11 mouse cellular contexts compared by ENCODE assay signal in the genomic region with DNA sequence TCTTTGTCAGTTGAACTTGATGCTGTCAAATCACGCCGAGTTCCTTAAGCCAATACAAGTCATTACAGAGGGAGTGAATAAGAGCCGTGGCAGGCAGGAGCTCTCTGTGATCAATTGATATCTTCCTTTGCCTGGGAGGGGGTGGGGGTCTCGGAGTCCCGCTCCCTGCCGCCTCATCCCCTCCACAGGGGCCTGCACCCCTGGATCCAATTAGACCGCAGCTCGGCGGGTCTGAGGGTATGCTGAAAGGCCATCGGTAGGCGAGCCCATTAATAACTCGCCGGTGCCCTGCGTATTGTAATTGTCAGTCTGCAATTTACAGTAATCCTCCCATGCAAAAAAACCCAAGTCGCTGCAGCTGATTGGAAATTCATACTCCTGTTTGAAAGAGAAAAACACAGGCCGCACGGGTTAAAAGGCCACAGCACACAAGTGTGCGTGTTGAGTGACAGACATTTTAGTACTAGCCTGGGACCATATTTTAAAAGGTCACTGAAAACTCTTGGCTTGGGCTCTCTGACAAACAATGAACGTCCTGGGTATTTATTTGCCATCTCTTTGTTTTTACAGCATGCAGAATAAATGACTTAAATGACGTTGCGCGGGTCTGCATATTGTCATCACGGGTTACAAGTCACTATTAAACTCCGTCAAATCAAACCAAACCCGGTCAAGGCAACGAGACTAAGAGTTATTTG.
DNase-seq lines count a peak whose midpoint lies in the region; ATAC-seq and TF ChIP-seq lines count a peak whose summit lies in the region.
"Had no signal": no experiment of that assay in that cellular context is flagged by ENCODE, and none has a peak within 500 bp of the region (broad histone marks: within the 10 kb centered on the region; RNA-seq: fewer than 3 reads in every experiment).

No protein-coding gene starts in this region.

- H3K27me3 ChIP-seq in intestine, embryonic 14.5 days (replicated peaks; ENCODE audit: control insufficient read depth, insufficient read depth, low read length), result no peaks in the 10 kb centered on the region
- H3K27me3 ChIP-seq in intestine, embryonic 15.5 days (replicated peaks), result no peaks in the 10 kb centered on the region
- no peaks in the 10 kb centered on the region; the same call in 1 of the 2 replicates for H3K27me3 ChIP-seq in forebrain, postnatal 0 days (ENCODE audit: insufficient read depth, low read length)
- H3K27me3 ChIP-seq in limb, embryonic 12.5 days, result peaks cover 12% of the 10 kb centered on the region
- H3K27me3 ChIP-seq in neural tube, embryonic 14.5 days (ENCODE audit: control insufficient read depth, insufficient read depth, low read length), result no peaks in the 10 kb centered on the region
- no peaks in the 10 kb centered on the region for H3K27me3 ChIP-seq in kidney, embryonic 14.5 days (ENCODE audit: control insufficient read depth, insufficient read depth, low read length)
- H3K27me3 ChIP-seq: lung, embryonic 15.5 days had no signal

- H3K9ac ChIP-seq in intestine, embryonic 14.5 days (ENCODE audit: low read length), result no peak overlapping the region
- no peak overlapping the region for H3K9ac ChIP-seq in intestine, embryonic 15.5 days
- no peak overlapping the region for H3K9ac ChIP-seq in forebrain, postnatal 0 days
- H3K9ac ChIP-seq in limb, embryonic 12.5 days (replicated peaks), result no peak overlapping the region
- no peak overlapping the region for H3K9ac ChIP-seq in neural tube, embryonic 14.5 days (replicated peaks; ENCODE audit: low read depth, low read length)
- no peak overlapping the region for H3K9ac ChIP-seq in kidney, embryonic 14.5 days (ENCODE audit: low read depth, low read length)
- H3K9ac ChIP-seq: lung, embryonic 15.5 days had no signal

- no peak for ATAC-seq in intestine, embryonic 14.5 days (replicated peaks; ENCODE audit: low FRiP score, low TSS enrichment, low read depth)
- ATAC-seq in intestine, embryonic 15.5 days, result no peak
- ATAC-seq in forebrain, postnatal 0 days, result no peak
- ATAC-seq in limb, embryonic 12.5 days (ENCODE audit: insufficient number of reproducible peaks, insufficient read depth, low FRiP score, low TSS enrichment, low read depth), result 0 out of 2 replicates have a peak, but pooled peaks have one; percentile 13
- ATAC-seq in neural tube, embryonic 14.5 days (ENCODE audit: low read depth), result no peak
- no peak for ATAC-seq in kidney, embryonic 14.5 days (ENCODE audit: low FRiP score, low TSS enrichment)

- H3K4me3 ChIP-seq in intestine, embryonic 14.5 days (ENCODE audit: low read depth, low read length), result no peak overlapping the region
- H3K4me3 ChIP-seq in intestine, embryonic 15.5 days (replicated peaks), result no peak overlapping the region
- H3K4me3 ChIP-seq in forebrain, postnatal 0 days (ENCODE audit: low read depth, low read length), result no peak overlapping the region
- no peak overlapping the region for H3K4me3 ChIP-seq in limb, embryonic 12.5 days (replicated peaks)
- no peak overlapping the region for H3K4me3 ChIP-seq in neural tube, embryonic 14.5 days (ENCODE audit: low read depth, low read length)
- H3K4me3 ChIP-seq in kidney, embryonic 14.5 days (ENCODE audit: low read length), result no peak overlapping the region
- H3K4me3 ChIP-seq: lung, embryonic 15.5 days had no signal

- no peak overlapping the region; the same call in 1 of the 2 replicates for H3K27ac ChIP-seq in intestine, embryonic 14.5 days (ENCODE audit: low read depth)
- no peak overlapping the region for H3K27ac ChIP-seq in intestine, embryonic 15.5 days
- H3K27ac ChIP-seq in forebrain, postnatal 0 days (ENCODE audit: low read depth, low read length), result no peak overlapping the region
- H3K27ac ChIP-seq in limb, embryonic 12.5 days, result peak overlapping the region; percentile 50; the same call in 1 of the 2 replicates
- no peak overlapping the region for H3K27ac ChIP-seq in neural tube, embryonic 14.5 days (ENCODE audit: low read depth, low read length)
- no peak overlapping the region for H3K27ac ChIP-seq in kidney, embryonic 14.5 days (ENCODE audit: low read depth, low read length)
- H3K27ac ChIP-seq: lung, embryonic 15.5 days had no signal

- no peaks in the 10 kb centered on the region for H3K36me3 ChIP-seq in intestine, embryonic 14.5 days (ENCODE audit: control insufficient read depth, insufficient read depth, low read length)
- H3K36me3 ChIP-seq in intestine, embryonic 15.5 days, result no peaks in the 10 kb centered on the region
- no peaks in the 10 kb centered on the region for H3K36me3 ChIP-seq in forebrain, postnatal 0 days (ENCODE audit: insufficient read depth)
- H3K36me3 ChIP-seq in limb, embryonic 12.5 days, result no peaks in the 10 kb centered on the region
- no peaks in the 10 kb centered on the region for H3K36me3 ChIP-seq in neural tube, embryonic 14.5 days (ENCODE audit: control insufficient read depth, insufficient read depth, low read length)
- no peaks in the 10 kb centered on the region for H3K36me3 ChIP-seq in kidney, embryonic 14.5 days (ENCODE audit: control insufficient read depth, insufficient read depth, low read length)
- H3K36me3 ChIP-seq: lung, embryonic 15.5 days had no signal

- 28% methylated on average over 26 of the region's 26 CpGs for whole genome bisulfite sequencing in intestine, embryonic 14.5 days
- 39% methylated on average over 26 of the region's 26 CpGs for WGBS in intestine, embryonic 15.5 days
- WGBS in forebrain, postnatal 0 days, result 20% methylated on average over 26 of the region's 26 CpGs
- WGBS in limb, embryonic 12.5 days, result 21% methylated on average over 26 of the region's 26 CpGs
- 30% methylated on average over 26 of the region's 26 CpGs for WGBS in neural tube, embryonic 14.5 days
- 49% methylated on average over 26 of the region's 26 CpGs for WGBS in kidney, embryonic 14.5 days

- 0 out of 2 replicates have a peak, but pooled peaks cover 2% of the 10 kb centered on the region for H3K4me1 ChIP-seq in intestine, embryonic 14.5 days (replicated peaks; ENCODE audit: control insufficient read depth, insufficient read depth, low read length)
- H3K4me1 ChIP-seq in intestine, embryonic 15.5 days (replicated peaks), result 0 out of 2 replicates have a peak, but pooled peaks cover 3% of the 10 kb centered on the region
- no peaks in the 10 kb centered on the region for H3K4me1 ChIP-seq in forebrain, postnatal 0 days (ENCODE audit: insufficient read depth)
- peaks cover 53% of the 10 kb centered on the region for H3K4me1 ChIP-seq in limb, embryonic 12.5 days (replicated peaks)
- peaks cover 9% of the 10 kb centered on the region; the same call in 1 of the 2 replicates for H3K4me1 ChIP-seq in neural tube, embryonic 14.5 days (ENCODE audit: control insufficient read depth, insufficient read depth, low read length)
- peaks cover 4% of the 10 kb centered on the region; the same call in 1 of the 2 replicates for H3K4me1 ChIP-seq in kidney, embryonic 14.5 days (ENCODE audit: control insufficient read depth, insufficient read depth, low read length)
- H3K4me1 ChIP-seq: lung, embryonic 15.5 days had no signal

- no peak for TF ChIP-seq CTCF in forebrain, postnatal 0 days (IDR thresholded peaks at IDR 0.05; ENCODE audit: low read depth)

- DNase-seq in intestine, embryonic 14.5 days (ENCODE audit: low spot score), result no peak
- no peak for DNase-seq in forebrain, postnatal 0 days
- DNase-seq in right cerebral cortex, adult 2 months (ENCODE audit: low spot score in 2 of 2), result no peak
- DNase-seq in thymus, postnatal 25 days, result no peak
- DNase-seq: cerebellum, adult 9-10 months; right cerebral cortex, adult 18-20 months had no signal

- H3K9me3 ChIP-seq in intestine, embryonic 14.5 days (ENCODE audit: control insufficient read depth, low read length), result no peaks in the 10 kb centered on the region
- no peaks in the 10 kb centered on the region for H3K9me3 ChIP-seq in intestine, embryonic 15.5 days
- H3K9me3 ChIP-seq in forebrain, postnatal 0 days (ENCODE audit: low read length), result no peaks in the 10 kb centered on the region
- peaks cover 11% of the 10 kb centered on the region; the same call in 1 of the 2 replicates for H3K9me3 ChIP-seq in limb, embryonic 12.5 days
- no peaks in the 10 kb centered on the region for H3K9me3 ChIP-seq in neural tube, embryonic 14.5 days (ENCODE audit: control insufficient read depth, low read length)
- H3K9me3 ChIP-seq in kidney, embryonic 14.5 days (ENCODE audit: control insufficient read depth, low read length), result no peaks in the 10 kb centered on the region
- H3K9me3 ChIP-seq: lung, embryonic 15.5 days had no signal

- peak overlapping the region; percentile 11; the same call in 1 of the 2 replicates for H3K4me2 ChIP-seq in intestine, embryonic 14.5 days (ENCODE audit: low read length)
- no peak overlapping the region; the same call in 1 of the 2 replicates for H3K4me2 ChIP-seq in intestine, embryonic 15.5 days (replicated peaks)
- H3K4me2 ChIP-seq in forebrain, postnatal 0 days (ENCODE audit: low read depth), result peak overlapping the region; percentile 23
- H3K4me2 ChIP-seq in limb, embryonic 12.5 days, result peak overlapping the region; percentile 50
- H3K4me2 ChIP-seq in neural tube, embryonic 14.5 days (ENCODE audit: low read depth, low read length), result peak overlapping the region; percentile 26; the same call in 1 of the 2 replicates
- no peak overlapping the region for H3K4me2 ChIP-seq in kidney, embryonic 14.5 days (replicated peaks; ENCODE audit: low read depth, low read length)
- H3K4me2 ChIP-seq: lung, embryonic 15.5 days had no signal

Comparison
In these comparisons a context has a peak if more than half of its experiments do, and no peak if none do; other contexts are left out.
1. H3K4me2 ChIP-seq: peak in intestine, embryonic 14.5 days (single experiment), forebrain, postnatal 0 days (single experiment), limb, embryonic 12.5 days (single experiment) and neural tube, embryonic 14.5 days (single experiment); none in intestine, embryonic 15.5 days (single experiment) and kidney, embryonic 14.5 days (single experiment).